Mouse (Mus musculus) embryonic facial prominence, embryonic 15.5 days (tissue): ENCODE measurements at regions not wholly inside any gene's neighbourhood (a gene's known extent, or its start where the extent isn't known, plus 50 kb on each side); places are given as distances from the start of the nearest gene placed in this dataset.

Experiments
- ATAC-seq: fragments of 200-750 bp; cut with Nextera tagmentation; 2 replicates; pipeline ENCODE4 v1.8.0; 2017; ENCODE audit warnings: low read depth, moderate TSS enrichment; ENCODE audit not compliant: insufficient number of reproducible peaks, low FRiP score, low TSS enrichment
- H3K27ac ChIP-seq: fragments of 300-500 bp; sonication (generic); replicated peaks from 2 replicates; pipeline ENCODE4 v1.5.1; 2015; ENCODE audit warnings: mild to moderate bottlenecking, inconsistent platforms
- H3K27me3 ChIP-seq: fragments of 300-500 bp; sonication (generic); 2 replicates; pipeline ENCODE4 v1.6.1; 2015; ENCODE audit warnings: inconsistent platforms
- H3K36me3 ChIP-seq: fragments of 300-500 bp; sonication (generic); 2 replicates; pipeline ENCODE4 v1.6.1; 2015; ENCODE audit warnings: mild to moderate bottlenecking, inconsistent platforms
- H3K4me1 ChIP-seq: fragments of 300-500 bp; sonication (generic); 2 replicates; pipeline ENCODE4 v1.6.1; 2015; ENCODE audit warnings: inconsistent platforms
- H3K4me2 ChIP-seq: fragments of 300-500 bp; sonication (generic); replicated peaks from 2 replicates; pipeline ENCODE4 v1.6.1; 2015; ENCODE audit warnings: mild to moderate bottlenecking, inconsistent platforms
- H3K4me3 ChIP-seq: fragments of 300-500 bp; sonication (generic); replicated peaks from 2 replicates; pipeline ENCODE4 v1.5.1; 2015; ENCODE audit warnings: mild to moderate bottlenecking, inconsistent platforms
- H3K9ac ChIP-seq: fragments of 300-500 bp; sonication (generic); 2 replicates; pipeline ENCODE4 v1.6.1; 2015; ENCODE audit warnings: inconsistent platforms
- H3K9me3 ChIP-seq: fragments of 300-500 bp; sonication (generic); replicated peaks from 2 replicates; pipeline ENCODE4 v1.6.1; 2016; ENCODE audit warnings: inconsistent platforms
- WGBS: fragments of 180-500 bp; shearing (Covaris S2); methylation state at CpG from one replicate; pipeline ENCODE4 v1.1.7; 2015; 5-methylcytosine and 5-hydroxymethylcytosine counted together

GRCm38 (mm10) chr1:61428706-61429501, 209.7 kb upstream of the Pard3b start:
- H3K36me3 ChIP-seq, result no peaks in the 10 kb centered on the region
- 68% methylated on average over 4 of the region's 4 CpGs for WGBS
- no peaks in the 10 kb centered on the region for H3K9me3 ChIP-seq
- no peak overlapping the region for H3K4me3 ChIP-seq
- H3K4me1 ChIP-seq, result no peaks in the 10 kb centered on the region
- H3K4me2 ChIP-seq, result no peak overlapping the region
- ATAC-seq, result no peak
- no peaks in the 10 kb centered on the region for H3K27me3 ChIP-seq
- no peak overlapping the region for H3K27ac ChIP-seq
- H3K9ac ChIP-seq, result no peak overlapping the region

GRCm38 (mm10) chr1:61437603-61438002, 201.0 kb upstream of the Pard3b start:
- Histone ChIP-seq H3K9ac (no peak overlapping the region), H3K4me1 (no peaks in the 10 kb centered on the region), H3K4me3 (no peak overlapping the region), H3K9me3 (no peaks in the 10 kb centered on the region), H3K27me3 (no peaks in the 10 kb centered on the region), H3K4me2 (no peak overlapping the region), H3K27ac (no peak overlapping the region), H3K36me3 (no peaks in the 10 kb centered on the region)
- WGBS, result 39% methylated on average over 3 of the region's 3 CpGs
- no peak for ATAC-seq

GRCm38 (mm10) chr1:61461435-61461834, 177.2 kb upstream of the Pard3b start:
- no peak overlapping the region for H3K4me2 ChIP-seq
- H3K27ac ChIP-seq, result no peak overlapping the region
- no peak for ATAC-seq
- WGBS, result 66% methylated on average over 3 of the region's 3 CpGs
- H3K4me1 ChIP-seq, result no peaks in the 10 kb centered on the region
- H3K36me3 ChIP-seq, result no peaks in the 10 kb centered on the region
- H3K9me3 ChIP-seq, result no peaks in the 10 kb centered on the region
- H3K27me3 ChIP-seq, result no peaks in the 10 kb centered on the region
- H3K9ac ChIP-seq, result no peak overlapping the region
- no peak overlapping the region for H3K4me3 ChIP-seq

- WGBS, result 70% methylated on average over 5 of the region's 5 CpGs
- no peak overlapping the region for H3K4me3 ChIP-seq
- no peak for ATAC-seq
- H3K27me3 ChIP-seq, result no peaks in the 10 kb centered on the region
- no peak overlapping the region for H3K4me2 ChIP-seq
- no peaks in the 10 kb centered on the region for H3K4me1 ChIP-seq
- no peaks in the 10 kb centered on the region for H3K9me3 ChIP-seq
- H3K9ac ChIP-seq, result no peak overlapping the region
- no peak overlapping the region for H3K27ac ChIP-seq
- no peaks in the 10 kb centered on the region for H3K36me3 ChIP-seq
Observed at GRCm38 (mm10) chr1:61470617-61471214, 167.9 kb upstream of the Pard3b start.

- Histone ChIP-seq H3K36me3 (no peaks in the 10 kb centered on the region), H3K9me3 (no peaks in the 10 kb centered on the region), H3K27ac (no peak overlapping the region), H3K4me3 (no peak overlapping the region), H3K9ac (no peak overlapping the region), H3K27me3 (no peaks in the 10 kb centered on the region), H3K4me1 (no peaks in the 10 kb centered on the region), H3K4me2 (no peak overlapping the region)
- WGBS, result 87% methylated on average over 6 of the region's 6 CpGs
- no peak for ATAC-seq
Observed at GRCm38 (mm10) chr1:61471779-61472578, 166.6 kb upstream of the Pard3b start.

GRCm38 (mm10) chr1:61472579-61473242, 165.9 kb upstream of the Pard3b start:
- H3K9me3 ChIP-seq, result no peaks in the 10 kb centered on the region
- no peak overlapping the region for H3K4me2 ChIP-seq
- no peak for ATAC-seq
- WGBS, result 74% methylated on average over 13 of the region's 13 CpGs
- H3K27ac ChIP-seq, result no peak overlapping the region
- no peak overlapping the region for H3K4me3 ChIP-seq
- H3K36me3 ChIP-seq, result no peaks in the 10 kb centered on the region
- H3K27me3 ChIP-seq, result no peaks in the 10 kb centered on the region
- H3K9ac ChIP-seq, result no peak overlapping the region
- no peaks in the 10 kb centered on the region for H3K4me1 ChIP-seq

- Histone ChIP-seq H3K27me3 (no peaks in the 10 kb centered on the region), H3K4me3 (no peak overlapping the region), H3K9ac (no peak overlapping the region), H3K4me1 (no peaks in the 10 kb centered on the region), H3K4me2 (no peak overlapping the region), H3K27ac (no peak overlapping the region), H3K36me3 (no peaks in the 10 kb centered on the region), H3K9me3 (no peaks in the 10 kb centered on the region)
- WGBS, result 90% methylated on average over 3 of the region's 3 CpGs
- no peak for ATAC-seq
Observed at GRCm38 (mm10) chr1:61485459-61485858, 153.2 kb upstream of the Pard3b start.

- H3K36me3 ChIP-seq, result no peaks in the 10 kb centered on the region
- WGBS, result 82% methylated on average over 1 of the region's 1 CpGs
- H3K9ac ChIP-seq, result no peak overlapping the region
- H3K27me3 ChIP-seq, result no peaks in the 10 kb centered on the region
- no peak overlapping the region for H3K4me3 ChIP-seq
- no peak for ATAC-seq
- no peaks in the 10 kb centered on the region; the same call in 1 of the 2 replicates for H3K4me1 ChIP-seq
- no peak overlapping the region for H3K27ac ChIP-seq
- H3K9me3 ChIP-seq, result no peaks in the 10 kb centered on the region
- H3K4me2 ChIP-seq, result no peak overlapping the region
Observed at GRCm38 (mm10) chr1:61524886-61525285, 113.7 kb upstream of the Pard3b start.

- peaks cover 3% of the 10 kb centered on the region; the same call in 1 of the 2 replicates for H3K4me1 ChIP-seq
- no peak overlapping the region for H3K4me3 ChIP-seq
- no peaks in the 10 kb centered on the region for H3K36me3 ChIP-seq
- WGBS, result 86% methylated on average over 8 of the region's 8 CpGs
- H3K27ac ChIP-seq, result no peak overlapping the region
- no peak overlapping the region for H3K9ac ChIP-seq
- H3K9me3 ChIP-seq, result no peaks in the 10 kb centered on the region
- no peak overlapping the region for H3K4me2 ChIP-seq
- ATAC-seq, result no peak
- no peaks in the 10 kb centered on the region for H3K27me3 ChIP-seq
Observed at GRCm38 (mm10) chr1:61525881-61526280, 112.7 kb upstream of the Pard3b start.

GRCm38 (mm10) chr1:61528757-61529156, 109.9 kb upstream of the Pard3b start:
- Histone ChIP-seq H3K27ac (no peak overlapping the region), H3K4me2 (no peak overlapping the region), H3K4me3 (no peak overlapping the region), H3K9me3 (no peaks in the 10 kb centered on the region), H3K36me3 (no peaks in the 10 kb centered on the region), H3K4me1 (peaks cover 8% of the 10 kb centered on the region; the same call in 1 of the 2 replicates), H3K27me3 (no peaks in the 10 kb centered on the region), H3K9ac (no peak overlapping the region)
- ATAC-seq, result no peak
- WGBS, result 79% methylated on average over 15 of the region's 15 CpGs

- no peak for ATAC-seq
- Histone ChIP-seq H3K27me3 (no peaks in the 10 kb centered on the region), H3K9me3 (no peaks in the 10 kb centered on the region), H3K4me3 (no peak overlapping the region), H3K27ac (no peak overlapping the region), H3K9ac (no peak overlapping the region), H3K4me1 (peaks cover 8% of the 10 kb centered on the region; the same call in 1 of the 2 replicates), H3K4me2 (no peak overlapping the region), H3K36me3 (no peaks in the 10 kb centered on the region)
- WGBS, result 28% methylated on average over 3 of the region's 3 CpGs
Observed at GRCm38 (mm10) chr1:61530166-61530565, 108.5 kb upstream of the Pard3b start.
